Mouse (Mus musculus) thymus, adult 2 months (tissue): Measurements from ENCODE around the gene Gkap1. TPM values are rescaled to one million over a fixed set of nuclear protein-coding genes. Genes with fewer than 3 reads are reported as not detected.
A peak's percentile ranks its signal among the peaks of the same experiment; 100 is the strongest.

ENCODE experiments used
- DNase-seq: peaks from one replicate; pipeline ENCODE4 v3.0.0; 2021
- H3K27ac ChIP-seq: fragments of 200-500 bp; 2 replicates; pipeline ENCODE4 v1.5.1; 2012; ENCODE audit warnings: low read length, control low read depth; ENCODE audit not compliant: control insufficient read depth, insufficient read depth
- H3K27me3 ChIP-seq: fragments of 200-500 bp; 2 replicates; pipeline ENCODE4 v1.6.1; 2012; ENCODE audit warnings: mild to moderate bottlenecking, low read length, moderate library complexity, mixed read lengths; ENCODE audit not compliant: control insufficient read depth, insufficient read depth
- H3K36me3 ChIP-seq: fragments of 200-500 bp; 2 replicates; pipeline ENCODE4 v1.6.1; 2012; ENCODE audit warnings: mild to moderate bottlenecking, low read length, moderate library complexity; ENCODE audit not compliant: control insufficient read depth, insufficient read depth
- H3K4me1 ChIP-seq: fragments of 200-500 bp; replicated peaks from 2 replicates; pipeline ENCODE4 v1.6.1; 2012; ENCODE audit warnings: low read length; ENCODE audit not compliant: control insufficient read depth, insufficient read depth
- H3K4me3 ChIP-seq: fragments of 200-500 bp; 2 replicates; pipeline ENCODE4 v1.5.1; 2012; ENCODE audit warnings: mild to moderate bottlenecking, low read length, control low read depth, moderate library complexity; ENCODE audit not compliant: control insufficient read depth, insufficient read depth
- CTCF ChIP-seq: fragments of 200-500 bp; IDR thresholded peaks from 2 replicates; pipeline ENCODE4 v1.5.1; 2012; ENCODE audit warnings: mild to moderate bottlenecking, control low read depth, low read length, moderate library complexity, borderline replicate concordance; ENCODE audit not compliant: control insufficient read depth, poor library complexity, insufficient read depth; ENCODE audit errors: extremely low read depth
- POLR2A ChIP-seq: fragments of 200-500 bp; IDR thresholded peaks from 2 replicates; pipeline ENCODE4 v1.6.1; 2012; ENCODE audit warnings: mild to moderate bottlenecking, low read length, control low read depth, moderate library complexity; ENCODE audit not compliant: control insufficient read depth, poor library complexity, insufficient read depth; ENCODE audit errors: extremely low read depth
- WGBS: fragments of 180-500 bp; shearing (Covaris S2); methylation state at CpG from one replicate; pipeline ENCODE4 v1.1.7; 2018; 5-methylcytosine and 5-hydroxymethylcytosine counted together
- polyA plus RNA-seq: library from polyadenylated mRNA; depleted of rRNA; stranded (reverse); fragments of >200 nt; gene quantifications from 2 replicates; pipeline ENCODE4 v1.2.3, GENCODE M21; 2012

The Gkap1 gene
- polyA plus RNA-seq, 1 experiment = 4.0 TPM

DNA sequence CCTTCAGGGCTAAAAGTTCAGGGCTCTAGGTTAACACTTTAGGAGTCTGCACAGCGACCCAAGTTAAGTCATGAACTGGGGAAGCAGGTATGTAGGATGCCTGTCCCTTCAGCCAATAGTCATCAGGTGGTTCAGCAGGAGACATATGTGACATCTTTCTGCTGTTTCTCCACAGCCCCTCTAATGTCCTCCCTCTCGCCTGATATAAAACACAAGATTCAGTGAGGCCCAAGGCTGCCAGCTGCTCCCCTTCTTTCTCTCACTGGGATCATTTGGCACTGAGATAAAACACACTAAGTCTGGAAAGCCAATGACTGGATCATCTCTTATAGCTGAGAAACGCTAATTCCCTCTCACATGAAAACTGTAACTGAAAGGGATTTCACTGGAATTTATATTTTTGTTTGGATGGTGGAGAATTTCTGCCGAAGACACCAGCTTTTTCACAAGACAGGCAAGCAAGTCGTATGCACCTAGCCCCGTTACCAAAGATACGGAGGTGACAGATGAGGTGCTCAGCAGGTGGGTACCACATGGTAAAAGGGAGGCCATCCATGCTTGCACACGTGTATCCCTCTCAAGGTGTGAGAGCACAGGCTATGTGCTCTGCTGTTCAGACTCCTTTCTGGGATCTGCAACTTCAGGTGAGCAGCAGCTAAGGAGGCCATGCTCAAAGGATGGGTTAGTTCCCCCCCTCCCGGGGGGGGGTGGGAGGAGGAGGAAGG lies 27.1 kb upstream of the Gkap1 start:
- no peaks in the 10 kb centered on the region for H3K36me3 ChIP-seq
- no peaks in the 10 kb centered on the region for H3K27me3 ChIP-seq
- no peak overlapping the region for H3K27ac ChIP-seq
- no peak for DNase-seq
- TF ChIP-seq POLR2A = no peak
- no peak for TF ChIP-seq CTCF
- WGBS = 89% methylated on average over 9 of the region's 9 CpGs
- H3K4me3 ChIP-seq = no peak overlapping the region
- no peaks in the 10 kb centered on the region for H3K4me1 ChIP-seq

DNA sequence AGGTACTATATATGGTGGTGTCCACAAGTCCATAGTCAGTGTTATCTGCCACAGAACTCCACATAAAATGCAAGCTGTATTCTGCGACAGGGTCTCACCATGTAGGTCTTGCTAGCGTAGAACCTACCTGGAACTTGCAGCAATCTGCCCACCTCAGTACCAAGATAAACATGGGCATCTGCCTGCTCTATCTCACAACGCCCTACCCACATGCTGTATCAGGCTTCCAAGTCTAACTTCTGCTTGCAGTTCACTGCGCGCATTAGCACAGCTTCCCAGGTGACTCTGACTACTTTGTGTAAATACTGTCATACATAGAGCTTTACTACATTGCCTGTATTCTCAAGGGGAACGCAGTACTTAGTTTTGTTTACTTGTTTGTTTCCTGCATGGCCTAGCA lies 26.5 kb upstream of the Gkap1 start:
- Histone ChIP-seq H3K36me3 (no peaks in the 10 kb centered on the region), H3K27ac (no peak overlapping the region), H3K4me3 (no peak overlapping the region), H3K27me3 (no peaks in the 10 kb centered on the region), H3K4me1 (no peaks in the 10 kb centered on the region)
- WGBS = 95% methylated on average over 6 of the region's 6 CpGs
- no peak for DNase-seq
- TF ChIP-seq CTCF (no peak), POLR2A (no peak)

DNA sequence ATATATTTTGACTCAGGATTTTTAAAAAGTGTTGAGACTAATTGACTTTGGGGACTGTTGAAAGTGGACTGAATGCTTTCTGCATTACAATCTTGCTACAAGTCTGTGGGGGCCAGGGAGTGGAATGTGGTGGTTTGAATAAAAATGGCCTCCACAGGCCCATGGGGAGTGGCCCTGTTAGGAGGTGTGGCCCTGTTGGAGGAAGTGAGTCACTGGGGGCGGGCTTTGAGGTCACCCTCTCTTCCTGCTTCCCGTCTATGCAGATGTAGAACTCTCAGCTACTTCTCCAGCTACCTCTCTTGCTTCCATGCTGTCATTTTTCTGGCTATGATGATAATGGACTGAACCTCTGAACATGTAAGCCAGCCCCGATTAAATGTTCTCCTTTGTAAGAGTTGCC lies 23.3 kb upstream of the Gkap1 start:
- 87% methylated on average over 3 of the region's 3 CpGs for WGBS
- H3K36me3 ChIP-seq = no peaks in the 10 kb centered on the region
- H3K27me3 ChIP-seq = no peaks in the 10 kb centered on the region
- H3K4me1 ChIP-seq = no peaks in the 10 kb centered on the region
- TF ChIP-seq POLR2A (no peak), CTCF (no peak)
- DNase-seq = no peak
- H3K4me3 ChIP-seq = no peak overlapping the region
- no peak overlapping the region for H3K27ac ChIP-seq

DNA sequence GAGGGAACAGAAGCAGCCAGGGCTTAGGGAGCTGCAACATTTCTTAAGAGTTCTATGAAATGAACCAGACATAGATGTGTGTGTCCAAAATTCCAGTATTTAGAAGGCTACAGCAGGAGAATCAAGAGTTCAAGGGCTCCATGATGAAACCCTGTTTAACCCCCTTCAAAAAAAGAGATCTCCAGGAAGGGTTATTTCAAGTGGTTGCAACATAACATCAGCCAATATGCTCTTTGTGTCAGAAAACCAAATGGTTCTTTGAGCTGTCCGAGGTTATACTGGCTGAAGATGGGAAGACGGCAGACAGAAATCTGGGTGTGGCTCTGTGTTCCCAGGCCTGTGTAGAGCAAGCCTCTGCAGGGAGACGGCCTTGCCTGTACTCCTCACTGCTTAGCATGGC lies 20.1 kb upstream of the Gkap1 start:
- Histone ChIP-seq H3K36me3 (no peaks in the 10 kb centered on the region), H3K4me1 (no peaks in the 10 kb centered on the region), H3K4me3 (no peak overlapping the region), H3K27ac (no peak overlapping the region), H3K27me3 (no peaks in the 10 kb centered on the region)
- TF ChIP-seq POLR2A (no peak), CTCF (no peak)
- no peak for DNase-seq
- 91% methylated on average over 3 of the region's 3 CpGs for WGBS

DNA sequence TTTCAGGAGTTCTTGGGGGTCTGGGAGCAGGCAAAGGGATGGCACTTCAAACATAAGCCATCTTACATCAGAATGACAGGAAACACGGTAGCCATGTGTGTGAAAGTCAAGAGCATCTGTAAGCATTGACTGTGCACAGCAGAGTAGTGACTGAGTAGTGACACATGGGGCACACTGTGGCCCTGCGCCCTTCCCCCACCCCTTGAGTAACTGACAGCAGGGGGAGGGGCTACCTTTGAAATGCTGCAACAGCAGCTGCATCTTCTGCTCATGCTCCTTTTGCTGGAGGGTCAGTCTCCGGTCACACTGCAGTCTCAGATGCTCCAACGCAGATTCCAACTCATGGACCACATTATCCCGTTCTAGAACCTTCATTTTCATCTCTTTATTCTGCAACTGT lies 17.3 kb upstream of the Gkap1 start:
- no peak overlapping the region for H3K27ac ChIP-seq
- H3K4me1 ChIP-seq = no peaks in the 10 kb centered on the region
- no peaks in the 10 kb centered on the region for H3K27me3 ChIP-seq
- no peak for TF ChIP-seq POLR2A
- no peak for TF ChIP-seq CTCF
- no peaks in the 10 kb centered on the region for H3K36me3 ChIP-seq
- no peak overlapping the region for H3K4me3 ChIP-seq
- WGBS = 71% methylated on average over 5 of the region's 5 CpGs
- DNase-seq = no peak

DNA sequence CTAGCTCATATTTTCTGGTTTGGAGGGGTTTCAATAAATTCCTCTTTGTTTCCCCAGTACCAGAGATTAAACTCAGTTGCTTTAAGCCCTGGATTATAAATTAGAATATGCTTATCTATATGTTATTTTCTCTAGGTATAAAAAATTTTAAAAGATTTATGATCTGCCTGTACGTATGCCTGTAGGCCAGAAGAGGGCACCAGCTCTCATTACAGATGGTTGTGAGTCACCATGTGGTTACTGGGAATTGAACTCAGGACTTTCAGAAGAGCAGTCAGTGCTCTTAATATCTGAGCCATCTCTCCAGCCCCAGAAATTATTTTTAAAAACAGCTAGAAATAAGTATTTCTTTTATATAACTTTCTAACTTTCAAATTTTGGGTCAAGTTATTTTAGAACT lies 13.8 kb upstream of the Gkap1 start:
- no peaks in the 10 kb centered on the region; the same call in 1 of the 2 replicates for H3K27me3 ChIP-seq
- TF ChIP-seq POLR2A = no peak
- no peak for TF ChIP-seq CTCF
- no peak overlapping the region for H3K4me3 ChIP-seq
- no peak overlapping the region for H3K27ac ChIP-seq
- H3K4me1 ChIP-seq = no peaks in the 10 kb centered on the region
- WGBS = 78% methylated on average over 1 of the region's 1 CpGs
- no peaks in the 10 kb centered on the region for H3K36me3 ChIP-seq
- DNase-seq = no peak

DNA sequence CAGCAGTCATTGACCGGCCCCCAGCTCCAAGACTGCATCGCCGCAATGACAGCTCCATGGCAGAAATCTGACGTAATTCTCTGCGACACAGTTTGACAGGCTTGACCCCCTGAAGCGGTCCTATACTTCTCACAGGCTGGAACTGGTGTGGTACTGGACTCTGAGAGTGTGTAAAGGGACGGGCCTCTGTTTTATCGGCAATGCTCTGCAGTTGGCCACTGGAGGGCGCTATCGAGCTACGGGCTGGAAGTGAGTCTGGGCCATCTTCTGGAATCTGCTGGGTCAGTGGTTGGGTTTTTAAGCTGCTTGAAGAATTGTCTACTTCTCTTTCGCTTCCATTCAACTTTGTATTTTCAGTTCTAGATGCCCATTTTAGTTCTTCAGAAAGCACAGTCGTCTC lies 12.3 kb upstream of the Gkap1 start:
- 21% methylated on average over 13 of the region's 13 CpGs for WGBS
- Histone ChIP-seq H3K27me3 (no peaks in the 10 kb centered on the region; the same call in 1 of the 2 replicates), H3K4me1 (no peaks in the 10 kb centered on the region), H3K4me3 (no peak overlapping the region), H3K36me3 (no peaks in the 10 kb centered on the region), H3K27ac (no peak overlapping the region)
- peak; percentile 97 for TF ChIP-seq CTCF
- no peak for TF ChIP-seq POLR2A
- DNase-seq = peak; percentile 74
